Mouse (Mus musculus) CD4-positive naive resting alpha-beta T cell, adult 57 days (primary cell): ENCODE data around the gene Rasgrp1. TPM values are rescaled to one million over a fixed set of nuclear protein-coding genes. Genes with fewer than 3 reads are reported as not detected.

Source experiments
- total RNA-seq: library from RNA; stranded (reverse); gene quantifications from one replicate; pipeline ENCODE4 v1.2.4, GENCODE M21; 2023

Gene Rasgrp1
- total RNA-seq = 326 TPM

GRCm38 (mm10) chr2:117342547-117343239 lies at the start of gene Rasgrp1:
Gene Rasgrp1 (minus strand): TSS chr2:117343001.

GRCm38 (mm10) chr2:117249255-117250000 lies 93.4 kb downstream of the Rasgrp1 start, which contains the start of gene Fam98b:
Gene Fam98b (plus strand): TSS chr2:117249739.

Other genes starting within 250 kb of the Rasgrp1 start
- gene Spred1, start 221.6 kb downstream of the Rasgrp1 start, total RNA-seq = 4.8 TPM
- gene Fam98b, start 93.3 kb downstream of the Rasgrp1 start, total RNA-seq = 29.2 TPM